Mouse (Mus musculus) megakaryocyte, embryonic 14.5 days (primary cell): ENCODE results near the gene Add1.

Source experiments
- FLI1 ChIP-seq: IDR thresholded peaks from 2 replicates; pipeline ENCODE4 v1.6.1; 2012; ENCODE audit warnings: low read length, inconsistent platforms, mixed read lengths
- GATA1 ChIP-seq: IDR thresholded peaks from 3 replicates; pipeline ENCODE4 v1.6.1; 2012; ENCODE audit warnings: mixed read lengths, low read length, inconsistent platforms, borderline replicate concordance

DNA sequence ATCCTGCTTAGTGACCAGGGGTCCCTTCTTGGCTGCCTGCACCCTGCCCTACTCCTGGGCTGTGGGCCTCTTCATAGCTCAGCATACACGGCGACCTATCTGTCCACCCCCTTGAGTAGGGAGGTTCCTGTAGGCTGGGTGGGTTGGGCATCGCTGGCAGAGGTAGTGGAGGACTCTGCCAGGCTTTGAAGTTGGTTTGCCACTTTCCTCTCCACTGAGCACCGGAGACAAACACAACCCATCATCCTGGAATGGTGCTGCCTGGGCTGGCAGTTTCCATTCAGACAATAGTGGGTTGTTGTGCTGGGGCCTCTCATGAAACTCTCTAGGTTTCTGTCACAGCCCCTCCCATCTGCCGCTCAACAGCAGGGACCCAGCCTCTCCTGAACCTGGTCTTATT, 43.3 kb upstream of the Add1 start:
- TF ChIP-seq GATA1 (no peak), FLI1 (no peak)
